Mouse (Mus musculus): ENCODE measurements around the gene Epha2.

DNA sequence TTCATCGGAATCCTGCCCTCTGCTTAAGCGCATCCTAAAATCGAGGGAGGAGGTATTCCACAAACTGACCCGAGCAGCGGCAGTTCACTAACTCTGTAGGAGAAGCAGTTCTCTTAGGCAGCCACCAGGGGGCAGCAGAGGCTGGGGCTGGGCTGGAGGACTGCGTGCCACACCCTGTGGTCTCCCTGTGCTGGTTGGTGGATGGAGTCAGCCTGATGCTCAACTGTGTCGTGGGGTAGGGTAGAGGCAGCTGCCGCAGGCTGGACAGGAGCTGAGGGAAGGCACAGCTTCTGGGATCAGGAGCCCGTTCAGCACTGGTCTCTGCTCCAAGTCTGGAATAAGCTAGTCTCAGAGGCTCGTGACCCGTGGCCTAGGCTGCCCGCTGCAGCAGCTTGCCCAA, 27.7 kb upstream of the Epha2 start:
- TF ChIP-seq CTCF (IDR thresholded peaks at IDR 0.05; ENCODE audit: low read depth, low read length): peak; percentile 98
- TF ChIP-seq POLR2A (IDR thresholded peaks at IDR 0.05; ENCODE audit: extremely low read depth, insufficient read depth, low read length): no peak
